Mouse (Mus musculus) lung, adult 2 months (tissue): ENCODE results near the gene Vhl. TPM values are rescaled to one million over a fixed set of nuclear protein-coding genes. Genes with fewer than 3 reads are reported as not detected.

Experiments used
- DNase-seq: peaks from one replicate; pipeline ENCODE4 v3.0.0; 2022
- H3K4me1 ChIP-seq: fragments of 200-500 bp; 2 replicates; pipeline ENCODE4 v1.6.1; 2011; ENCODE audit warnings: low read length; ENCODE audit not compliant: control insufficient read depth, insufficient read depth
- H3K4me3 ChIP-seq: fragments of 200-500 bp; replicated peaks from 2 replicates; pipeline ENCODE3; 2011; ENCODE audit warnings: low read depth, mild to moderate bottlenecking, control low read depth, low read length; ENCODE audit errors: extremely low read depth
- CTCF ChIP-seq: fragments of 200-500 bp; IDR thresholded peaks from 2 replicates; pipeline ENCODE4 v1.5.1; 2011; ENCODE audit warnings: mild to moderate bottlenecking, low read length, control low read depth; ENCODE audit not compliant: insufficient read depth
- POLR2A ChIP-seq: fragments of 200-500 bp; IDR thresholded peaks from 2 replicates; pipeline ENCODE4 v1.6.1; 2011; ENCODE audit warnings: low read depth, mild to moderate bottlenecking, control low read depth, low read length, borderline replicate concordance; ENCODE audit errors: extremely low read depth
- WGBS: fragments of 180-500 bp; shearing (Covaris S2); methylation state at CpG from one replicate; pipeline ENCODE4 v1.1.7; 2018; 5-methylcytosine and 5-hydroxymethylcytosine counted together
- polyA plus RNA-seq: library from polyadenylated mRNA; depleted of rRNA; stranded (reverse); fragments of >200 nt; gene quantifications from 2 replicates; pipeline ENCODE4 v1.2.3, GENCODE M21; 2012; rRNA removed

Gene Vhl
- polyA plus RNA-seq, 1 experiment: 25.9 TPM

DNA sequence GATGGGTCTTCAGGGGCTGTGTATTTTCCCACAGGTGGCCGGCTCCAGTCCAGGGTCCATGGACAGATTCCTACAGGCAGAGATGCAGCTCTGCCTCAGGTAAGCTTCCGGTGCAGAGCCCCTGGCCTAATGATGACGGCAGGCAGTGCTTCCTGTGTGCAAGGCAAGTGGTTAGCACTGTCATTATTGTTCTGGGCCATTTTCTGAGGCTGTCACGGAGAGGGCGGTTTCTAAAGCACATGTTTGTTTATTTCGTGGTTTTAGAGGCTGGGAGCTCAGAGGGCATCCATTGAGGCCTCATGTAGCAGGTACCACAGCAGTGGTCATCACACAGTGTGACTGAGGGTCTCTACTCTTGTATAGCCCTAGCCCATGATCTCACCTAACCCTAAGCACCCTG is 49.2 kb downstream of the Vhl start:
- no peak for DNase-seq
- TF ChIP-seq POLR2A (no peak), CTCF (no peak)
- Histone ChIP-seq H3K4me1 (peaks cover 8% of the 10 kb centered on the region), H3K4me3 (no peak overlapping the region)
- WGBS: 76% methylated on average over 6 of the region's 6 CpGs

- Histone ChIP-seq H3K4me1 (peaks cover 3% of the 10 kb centered on the region; the same call in 1 of the 2 replicates), H3K4me3 (no peak overlapping the region)
- DNase-seq: no peak
- TF ChIP-seq POLR2A (no peak), CTCF (no peak)
- WGBS: 67% methylated on average over 4 of the region's 4 CpGs
Measured at GRCm38 (mm10) chr6:113675234-113675633, 51.5 kb downstream of the Vhl start.

DNA sequence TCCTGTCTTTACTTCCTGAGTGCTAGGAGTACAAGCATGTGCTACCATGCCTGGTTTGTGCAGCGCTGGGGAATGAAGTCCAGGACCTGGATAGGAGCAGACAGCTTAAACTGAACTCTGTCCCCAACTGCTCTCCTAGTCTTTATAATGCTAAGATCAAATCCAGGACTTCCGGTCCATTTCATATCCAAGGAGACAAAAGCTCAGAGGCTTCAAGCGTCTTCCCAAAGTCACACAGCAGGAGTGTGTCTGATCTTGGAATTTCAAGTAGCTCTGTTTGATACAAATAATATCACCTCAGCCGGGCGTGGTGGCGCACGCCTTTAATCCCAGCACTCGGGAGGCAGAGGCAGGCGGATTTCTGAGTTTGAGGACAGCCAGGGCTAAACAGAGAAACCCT is 52.2 kb downstream of the Vhl start:
- Histone ChIP-seq H3K4me3 (no peak overlapping the region), H3K4me1 (peaks cover 7% of the 10 kb centered on the region)
- TF ChIP-seq POLR2A (no peak), CTCF (no peak)
- WGBS: 97% methylated on average over 9 of the region's 9 CpGs
- DNase-seq: no peak

- TF ChIP-seq CTCF (no peak), POLR2A (no peak)
- Histone ChIP-seq H3K4me3 (no peak overlapping the region), H3K4me1 (peaks cover 11% of the 10 kb centered on the region)
- DNase-seq: no peak
- 70% methylated on average over 14 of the region's 14 CpGs for WGBS
Measured at GRCm38 (mm10) chr6:113677070-113677734, 53.4 kb downstream of the Vhl start.

DNA sequence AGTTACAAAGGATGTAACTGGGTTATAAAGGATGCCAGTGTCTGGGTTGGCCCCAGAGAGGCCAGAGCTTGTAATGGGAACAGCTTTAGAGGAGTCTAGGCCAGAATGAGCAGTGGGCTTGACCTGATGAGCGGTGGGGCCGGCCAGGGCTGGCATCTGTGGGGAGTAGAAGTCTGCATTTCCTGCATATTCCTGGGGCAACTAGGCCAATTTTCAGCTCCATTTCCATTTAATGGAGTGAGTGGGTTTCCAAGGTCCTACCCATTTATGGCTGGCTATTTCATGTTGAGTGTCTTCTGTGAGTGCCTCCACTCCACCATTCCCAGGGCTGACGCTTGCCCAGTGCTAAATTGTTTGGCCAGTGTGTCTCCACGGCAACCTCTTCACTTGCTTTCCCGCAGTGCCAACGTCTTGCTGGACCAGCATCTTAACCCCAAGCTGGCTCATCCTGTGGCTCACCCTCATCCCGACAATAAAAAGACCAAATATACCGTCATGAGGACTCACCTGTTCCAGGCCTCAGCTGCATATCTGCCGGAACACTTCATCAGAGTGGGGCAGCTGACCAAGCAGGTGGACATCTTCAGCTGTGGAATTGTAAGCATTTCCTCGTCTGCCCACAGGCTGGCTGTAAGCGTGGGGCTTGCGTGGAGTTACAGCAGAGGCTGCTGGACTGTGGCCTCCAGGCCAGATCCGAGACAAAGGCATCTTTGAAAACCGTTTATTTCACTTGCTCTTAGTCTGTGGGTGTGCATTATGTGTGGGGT is 54.7 kb downstream of the Vhl start:
- TF ChIP-seq CTCF (no peak), POLR2A (no peak)
- H3K4me3 ChIP-seq: no peak overlapping the region
- no peak for DNase-seq
- WGBS: 72% methylated on average over 14 of the region's 14 CpGs
- H3K4me1 ChIP-seq: peaks cover 11% of the 10 kb centered on the region

DNA sequence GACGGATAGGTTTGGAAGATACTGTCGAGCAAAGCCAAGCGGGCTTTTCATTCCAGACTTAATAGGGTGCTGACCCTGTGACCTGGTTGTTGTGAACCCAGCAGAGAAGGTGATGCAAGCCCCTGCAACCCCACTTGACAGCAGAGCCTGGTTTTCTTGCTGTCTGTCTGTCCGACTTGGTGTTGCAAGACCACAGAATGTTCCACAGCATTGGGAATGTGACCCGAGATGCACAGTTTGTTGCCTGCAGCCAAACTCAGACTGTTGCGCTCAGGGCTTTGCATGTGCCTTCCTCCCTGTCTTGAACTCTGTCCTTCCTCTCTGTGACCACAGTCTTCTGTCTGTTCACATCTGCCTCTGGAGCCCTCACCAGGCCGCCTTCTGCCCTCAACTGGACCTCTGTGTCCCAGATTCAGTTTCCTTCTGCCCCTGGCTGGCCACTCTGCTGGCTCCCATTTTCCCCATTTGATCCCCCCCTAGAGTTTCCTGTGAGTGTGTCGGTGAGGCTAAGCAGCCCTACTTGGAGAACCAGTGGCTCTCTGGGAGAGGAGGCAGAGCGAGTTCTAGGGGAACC is 56.3 kb downstream of the Vhl start:
- no peak for TF ChIP-seq CTCF
- TF ChIP-seq POLR2A: no peak
- H3K4me1 ChIP-seq: peaks cover 8% of the 10 kb centered on the region
- no peak overlapping the region for H3K4me3 ChIP-seq
- 69% methylated on average over 9 of the region's 9 CpGs for WGBS
- DNase-seq: no peak

Other genes starting within 250 kb of the Vhl start
- 25.7 and 26.9 TPM in 2 replicates for gene Tada3, start 246.1 kb upstream of the Vhl start, polyA plus RNA-seq
- gene Arpc4, start 245.8 kb upstream of the Vhl start, polyA plus RNA-seq: 62.3 and 67.0 TPM in 2 replicates
- gene Ttll3, start 234.7 kb upstream of the Vhl start, polyA plus RNA-seq: 23.1 and 25.5 TPM in 2 replicates
- gene Rpusd3, start 204.6 kb upstream of the Vhl start, polyA plus RNA-seq: 43.1 and 44.9 TPM in 2 replicates
- 56.9 and 133 TPM in 2 replicates for gene Cidec, start 188.2 kb upstream of the Vhl start, polyA plus RNA-seq
- 39.0 and 48.0 TPM in 2 replicates for gene Jagn1, start 181.4 kb upstream of the Vhl start, polyA plus RNA-seq
- 57.2 and 62.4 TPM in 2 replicates for gene Il17re, start 165.5 kb upstream of the Vhl start, polyA plus RNA-seq
- gene Il17rc, start 152.5 kb upstream of the Vhl start, polyA plus RNA-seq: 75.5 and 100.0 TPM in 2 replicates
- 22.9 and 30.4 TPM in 2 replicates for gene Creld1, start 140.7 kb upstream of the Vhl start, polyA plus RNA-seq
- 0.24 and 0.27 TPM in 2 replicates for gene Prrt3, start 122.0 kb upstream of the Vhl start, polyA plus RNA-seq
- gene Emc3, start 92.3 kb upstream of the Vhl start, polyA plus RNA-seq: 42.0 and 51.5 TPM in 2 replicates
- 0.75 and 1.2 TPM in 2 replicates for gene Fancd2, start 92.3 kb upstream of the Vhl start, polyA plus RNA-seq
- not detected in 2 replicates for gene Fancd2os, start 23.2 kb upstream of the Vhl start, polyA plus RNA-seq
- 101 and 184 TPM in 2 replicates for gene Brk1, start 19.2 kb upstream of the Vhl start, polyA plus RNA-seq
- gene Irak2, start 14.5 kb downstream of the Vhl start, polyA plus RNA-seq: 48.8 and 53.8 TPM in 2 replicates
- 21.0 and 24.5 TPM in 2 replicates for gene Tatdn2, start 73.1 kb downstream of the Vhl start, polyA plus RNA-seq
- gene Ghrl, start 95.9 kb downstream of the Vhl start, polyA plus RNA-seq: 1.8 and 2.0 TPM in 2 replicates
- gene Sec13, start 116.8 kb downstream of the Vhl start, polyA plus RNA-seq: 98.2 and 115 TPM in 2 replicates